Mouse (Mus musculus): ENCODE measurements around the gene Dkk3. TPM values are rescaled to one million over a fixed set of nuclear protein-coding genes. Genes with fewer than 3 reads are reported as not detected.
A peak's percentile ranks its signal among the peaks of the same experiment; 100 is the strongest.

Dkk3 gene
- 144 and 166 TPM in 2 replicates for polyA plus RNA-seq (2012; rRNA removed)

GRCm38 (mm10) chr7:112158942-112159341, at the start of gene Dkk3:
Gene Dkk3 (minus strand): TSS chr7:112159057.
- TF ChIP-seq CTCF (IDR thresholded peaks at IDR 0.05; ENCODE audit: extremely low read depth, insufficient read depth, low read length) (no peak), POLR2A (IDR thresholded peaks at IDR 0.05; ENCODE audit: extremely low read depth, insufficient read depth, low read length) (peak; percentile 69; the same call in 1 of the 2 replicates)
- peaks cover 2% of the 10 kb centered on the region; the same call in 1 of the 2 replicates for H3K4me1 ChIP-seq (ENCODE audit: control insufficient read depth, insufficient read depth, low read length)
- peak within 1 kb of the TSS; percentile 7; the same call in 1 of the 2 replicates for H3K27ac ChIP-seq (ENCODE audit: insufficient read depth, low read length)
- H3K4me3 ChIP-seq (ENCODE audit: insufficient read depth, low read length), result peak within 1 kb of the TSS; percentile 58

- Histone ChIP-seq H3K27ac (ENCODE audit: insufficient read depth, low read length) (0 out of 2 replicates have a peak overlapping the region, but pooled peaks have one; percentile 51), H3K4me3 (ENCODE audit: insufficient read depth, low read length) (no peak overlapping the region), H3K4me1 (ENCODE audit: control insufficient read depth, insufficient read depth, low read length) (peaks cover 17% of the 10 kb centered on the region)
- TF ChIP-seq POLR2A (IDR thresholded peaks at IDR 0.05; ENCODE audit: extremely low read depth, insufficient read depth, low read length) (no peak), CTCF (IDR thresholded peaks at IDR 0.05; ENCODE audit: extremely low read depth, insufficient read depth, low read length) (no peak)
Observed at GRCm38 (mm10) chr7:112207717-112208116, 48.9 kb upstream of the Dkk3 start.

GRCm38 (mm10) chr7:112205513-112205912, 46.7 kb upstream of the Dkk3 start:
- Histone ChIP-seq H3K27ac (ENCODE audit: insufficient read depth, low read length) (no peak overlapping the region), H3K4me1 (ENCODE audit: control insufficient read depth, insufficient read depth, low read length) (peaks cover 15% of the 10 kb centered on the region), H3K4me3 (ENCODE audit: insufficient read depth, low read length) (no peak overlapping the region)
- TF ChIP-seq POLR2A (IDR thresholded peaks at IDR 0.05; ENCODE audit: extremely low read depth, insufficient read depth, low read length) (no peak), CTCF (IDR thresholded peaks at IDR 0.05; ENCODE audit: extremely low read depth, insufficient read depth, low read length) (no peak)

- peaks cover 15% of the 10 kb centered on the region for H3K4me1 ChIP-seq (ENCODE audit: control insufficient read depth, insufficient read depth, low read length)
- no peak for TF ChIP-seq CTCF (IDR thresholded peaks at IDR 0.05; ENCODE audit: extremely low read depth, insufficient read depth, low read length)
- TF ChIP-seq POLR2A (IDR thresholded peaks at IDR 0.05; ENCODE audit: extremely low read depth, insufficient read depth, low read length), result 0 out of 2 replicates have a peak, but pooled peaks have one; percentile 35
- H3K4me3 ChIP-seq (ENCODE audit: insufficient read depth, low read length), result no peak overlapping the region
- H3K27ac ChIP-seq (ENCODE audit: insufficient read depth, low read length), result peak overlapping the region; percentile 83
Observed at GRCm38 (mm10) chr7:112204380-112204963, 45.6 kb upstream of the Dkk3 start.

- TF ChIP-seq POLR2A (IDR thresholded peaks at IDR 0.05; ENCODE audit: extremely low read depth, insufficient read depth, low read length) (no peak), CTCF (IDR thresholded peaks at IDR 0.05; ENCODE audit: extremely low read depth, insufficient read depth, low read length) (no peak)
- no peak overlapping the region for H3K4me3 ChIP-seq (ENCODE audit: insufficient read depth, low read length)
- peak overlapping the region; percentile 54 for H3K27ac ChIP-seq (ENCODE audit: insufficient read depth, low read length)
- H3K4me1 ChIP-seq (ENCODE audit: control insufficient read depth, insufficient read depth, low read length), result peaks cover 15% of the 10 kb centered on the region
Observed at GRCm38 (mm10) chr7:112203937-112204336, 45.1 kb upstream of the Dkk3 start.

GRCm38 (mm10) chr7:112202843-112203242, 44.0 kb upstream of the Dkk3 start:
- Histone ChIP-seq H3K4me1 (ENCODE audit: control insufficient read depth, insufficient read depth, low read length) (peaks cover 14% of the 10 kb centered on the region), H3K27ac (ENCODE audit: insufficient read depth, low read length) (peak overlapping the region; percentile 84), H3K4me3 (ENCODE audit: insufficient read depth, low read length) (no peak overlapping the region)
- no peak for TF ChIP-seq POLR2A (IDR thresholded peaks at IDR 0.05; ENCODE audit: extremely low read depth, insufficient read depth, low read length)
- no peak for TF ChIP-seq CTCF (IDR thresholded peaks at IDR 0.05; ENCODE audit: extremely low read depth, insufficient read depth, low read length)

GRCm38 (mm10) chr7:112202194-112202593, 43.3 kb upstream of the Dkk3 start:
- Histone ChIP-seq H3K4me1 (ENCODE audit: control insufficient read depth, insufficient read depth, low read length) (peaks cover 11% of the 10 kb centered on the region), H3K27ac (ENCODE audit: insufficient read depth, low read length) (peak overlapping the region; percentile 84), H3K4me3 (ENCODE audit: insufficient read depth, low read length) (no peak overlapping the region)
- no peak for TF ChIP-seq CTCF (IDR thresholded peaks at IDR 0.05; ENCODE audit: extremely low read depth, insufficient read depth, low read length)
- TF ChIP-seq POLR2A (IDR thresholded peaks at IDR 0.05; ENCODE audit: extremely low read depth, insufficient read depth, low read length), result no peak

- peaks cover 11% of the 10 kb centered on the region for H3K4me1 ChIP-seq (ENCODE audit: control insufficient read depth, insufficient read depth, low read length)
- no peak for TF ChIP-seq CTCF (IDR thresholded peaks at IDR 0.05; ENCODE audit: extremely low read depth, insufficient read depth, low read length)
- no peak for TF ChIP-seq POLR2A (IDR thresholded peaks at IDR 0.05; ENCODE audit: extremely low read depth, insufficient read depth, low read length)
- no peak overlapping the region for H3K4me3 ChIP-seq (ENCODE audit: insufficient read depth, low read length)
- H3K27ac ChIP-seq (ENCODE audit: insufficient read depth, low read length), result no peak overlapping the region
Observed at GRCm38 (mm10) chr7:112200761-112201160, 41.9 kb upstream of the Dkk3 start.

GRCm38 (mm10) chr7:112199343-112199742, 40.5 kb upstream of the Dkk3 start:
- no peak for TF ChIP-seq CTCF (IDR thresholded peaks at IDR 0.05; ENCODE audit: extremely low read depth, insufficient read depth, low read length)
- no peak for TF ChIP-seq POLR2A (IDR thresholded peaks at IDR 0.05; ENCODE audit: extremely low read depth, insufficient read depth, low read length)
- Histone ChIP-seq H3K27ac (ENCODE audit: insufficient read depth, low read length) (no peak overlapping the region), H3K4me3 (ENCODE audit: insufficient read depth, low read length) (no peak overlapping the region), H3K4me1 (ENCODE audit: control insufficient read depth, insufficient read depth, low read length) (peaks cover 7% of the 10 kb centered on the region)

- TF ChIP-seq POLR2A (IDR thresholded peaks at IDR 0.05; ENCODE audit: extremely low read depth, insufficient read depth, low read length) (no peak), CTCF (IDR thresholded peaks at IDR 0.05; ENCODE audit: extremely low read depth, insufficient read depth, low read length) (no peak)
- Histone ChIP-seq H3K4me1 (ENCODE audit: control insufficient read depth, insufficient read depth, low read length) (peaks cover 5% of the 10 kb centered on the region; the same call in 1 of the 2 replicates), H3K27ac (ENCODE audit: insufficient read depth, low read length) (no peak overlapping the region), H3K4me3 (ENCODE audit: insufficient read depth, low read length) (no peak overlapping the region)
Observed at GRCm38 (mm10) chr7:112197461-112197860, 38.6 kb upstream of the Dkk3 start.

Measured in cortical plate, adult 2 months (tissue).